Mouse (Mus musculus): ENCODE measurements around the gene Timp4. TPM values are rescaled to one million over a fixed set of nuclear protein-coding genes. Genes with fewer than 3 reads are reported as not detected.
"Not testable (repeated sequence)": the region's sequence is repeated elsewhere in the genome, so short reads cannot be mapped to it uniquely, and the experiment has no call there.

The Timp4 gene
- polyA plus RNA-seq, 1 experiment: not detected

- H3K27ac ChIP-seq (ENCODE audit: insufficient read depth, low read length): no peak overlapping the region
- peaks cover 9% of the 10 kb centered on the region for H3K4me1 ChIP-seq (ENCODE audit: control insufficient read depth, insufficient read depth, low read length)
- no peak overlapping the region for H3K4me3 ChIP-seq (ENCODE audit: insufficient read depth, low read length)
- TF ChIP-seq POLR2A (IDR thresholded peaks at IDR 0.05; ENCODE audit: low read depth, low read length) (no peak), CTCF (IDR thresholded peaks at IDR 0.05; ENCODE audit: borderline replicate concordance, insufficient read depth, low read length) (no peak)
Measured at GRCm38 (mm10) chr6:115266791-115267190, 14.8 kb upstream of the Timp4 start.

GRCm38 (mm10) chr6:115260507-115260906 is 8.5 kb upstream of the Timp4 start:
- Histone ChIP-seq H3K4me1 (ENCODE audit: control insufficient read depth, insufficient read depth, low read length) (no peaks in the 10 kb centered on the region), H3K27ac (ENCODE audit: insufficient read depth, low read length) (no peak overlapping the region), H3K4me3 (ENCODE audit: insufficient read depth, low read length) (no peak overlapping the region)
- TF ChIP-seq CTCF (IDR thresholded peaks at IDR 0.05; ENCODE audit: borderline replicate concordance, insufficient read depth, low read length) (no peak), POLR2A (IDR thresholded peaks at IDR 0.05; ENCODE audit: low read depth, low read length) (no peak)

GRCm38 (mm10) chr6:115255171-115255570 is 3.2 kb upstream of the Timp4 start:
- Histone ChIP-seq H3K27ac (ENCODE audit: insufficient read depth, low read length) (no peak overlapping the region), H3K4me3 (ENCODE audit: insufficient read depth, low read length) (no peak overlapping the region), H3K4me1 (ENCODE audit: control insufficient read depth, insufficient read depth, low read length) (no peaks in the 10 kb centered on the region)
- TF ChIP-seq CTCF (IDR thresholded peaks at IDR 0.05; ENCODE audit: borderline replicate concordance, insufficient read depth, low read length): no peak
- no peak for TF ChIP-seq POLR2A (IDR thresholded peaks at IDR 0.05; ENCODE audit: low read depth, low read length)

- no peak overlapping the region for H3K4me3 ChIP-seq (ENCODE audit: insufficient read depth, low read length)
- no peak overlapping the region for H3K27ac ChIP-seq (ENCODE audit: insufficient read depth, low read length)
- TF ChIP-seq CTCF (IDR thresholded peaks at IDR 0.05; ENCODE audit: borderline replicate concordance, insufficient read depth, low read length) (no peak), POLR2A (IDR thresholded peaks at IDR 0.05; ENCODE audit: low read depth, low read length) (no peak)
- no peaks in the 10 kb centered on the region for H3K4me1 ChIP-seq (ENCODE audit: control insufficient read depth, insufficient read depth, low read length)
Measured at GRCm38 (mm10) chr6:115251531-115251985, 447 bp downstream of the Timp4 start.

- no peak for TF ChIP-seq POLR2A (IDR thresholded peaks at IDR 0.05; ENCODE audit: low read depth, low read length)
- TF ChIP-seq CTCF (IDR thresholded peaks at IDR 0.05; ENCODE audit: borderline replicate concordance, insufficient read depth, low read length): no peak
- Histone ChIP-seq H3K4me1 (ENCODE audit: control insufficient read depth, insufficient read depth, low read length) (no peaks in the 10 kb centered on the region), H3K4me3 (ENCODE audit: insufficient read depth, low read length) (no peak overlapping the region), H3K27ac (ENCODE audit: insufficient read depth, low read length) (no peak overlapping the region)
Measured at GRCm38 (mm10) chr6:115245500-115246058, 6.4 kb downstream of the Timp4 start.

GRCm38 (mm10) chr6:115244222-115244621 is 7.8 kb downstream of the Timp4 start:
- Histone ChIP-seq H3K4me3 (ENCODE audit: insufficient read depth, low read length) (no peak overlapping the region), H3K27ac (ENCODE audit: insufficient read depth, low read length) (no peak overlapping the region)
- no peak for TF ChIP-seq CTCF (IDR thresholded peaks at IDR 0.05; ENCODE audit: borderline replicate concordance, insufficient read depth, low read length)

GRCm38 (mm10) chr6:115241939-115242338 is 10.1 kb downstream of the Timp4 start:
- TF ChIP-seq CTCF (IDR thresholded peaks at IDR 0.05; ENCODE audit: borderline replicate concordance, insufficient read depth, low read length) (no peak), POLR2A (IDR thresholded peaks at IDR 0.05; ENCODE audit: low read depth, low read length) (no peak)
- no peak overlapping the region for H3K4me3 ChIP-seq (ENCODE audit: insufficient read depth, low read length)
- no peak overlapping the region for H3K27ac ChIP-seq (ENCODE audit: insufficient read depth, low read length)
- no peaks in the 10 kb centered on the region for H3K4me1 ChIP-seq (ENCODE audit: control insufficient read depth, insufficient read depth, low read length)

More at GRCm38 (mm10) chr6:115244222-115244621, 7.8 kb downstream of the Timp4 start:
- H3K4me1 ChIP-seq (ENCODE audit: control insufficient read depth, insufficient read depth, low read length): no peaks in the 10 kb centered on the region

- H3K27ac ChIP-seq (ENCODE audit: insufficient read depth, low read length): no peak overlapping the region
- TF ChIP-seq POLR2A (IDR thresholded peaks at IDR 0.05; ENCODE audit: low read depth, low read length): no peak
- no peak for TF ChIP-seq CTCF (IDR thresholded peaks at IDR 0.05; ENCODE audit: borderline replicate concordance, insufficient read depth, low read length)
- H3K4me3 ChIP-seq (ENCODE audit: insufficient read depth, low read length): no peak overlapping the region
- H3K4me1 ChIP-seq (ENCODE audit: control insufficient read depth, insufficient read depth, low read length): no peaks in the 10 kb centered on the region
Measured at GRCm38 (mm10) chr6:115241131-115241699, 10.8 kb downstream of the Timp4 start.

GRCm38 (mm10) chr6:115240431-115240830 is 11.6 kb downstream of the Timp4 start:
- H3K27ac ChIP-seq (ENCODE audit: insufficient read depth, low read length); H3K4me3 ChIP-seq (ENCODE audit: insufficient read depth, low read length); H3K4me1 ChIP-seq (ENCODE audit: control insufficient read depth, insufficient read depth, low read length): not testable (repeated sequence)

- H3K4me1 ChIP-seq (ENCODE audit: control insufficient read depth, insufficient read depth, low read length): no peaks in the 10 kb centered on the region
- TF ChIP-seq CTCF (IDR thresholded peaks at IDR 0.05; ENCODE audit: borderline replicate concordance, insufficient read depth, low read length) (no peak), POLR2A (IDR thresholded peaks at IDR 0.05; ENCODE audit: low read depth, low read length) (no peak)
- no peak overlapping the region for H3K27ac ChIP-seq (ENCODE audit: insufficient read depth, low read length)
- no peak overlapping the region for H3K4me3 ChIP-seq (ENCODE audit: insufficient read depth, low read length)
Measured at GRCm38 (mm10) chr6:115239335-115239734, 12.7 kb downstream of the Timp4 start.
